Mouse (Mus musculus) adrenal gland, postnatal 25 days (tissue): ENCODE results near the gene Nfkbil1. TPM values are rescaled to one million over a fixed set of nuclear protein-coding genes. Genes with fewer than 3 reads are reported as not detected.
A peak's percentile ranks its signal among the peaks of the same experiment; 100 is the strongest.

Source experiments
- DNase-seq: peaks from one replicate; pipeline ENCODE4 v3.0.0; 2021; ENCODE audit warnings: mixed read lengths
- total RNA-seq: library from RNA; stranded (reverse); gene quantifications from 2 replicates; pipeline ENCODE4 v1.2.3, GENCODE M21; 2021

The Nfkbil1 gene
- total RNA-seq, 1 experiment from 2014 or later: 24.1 TPM

DNA sequence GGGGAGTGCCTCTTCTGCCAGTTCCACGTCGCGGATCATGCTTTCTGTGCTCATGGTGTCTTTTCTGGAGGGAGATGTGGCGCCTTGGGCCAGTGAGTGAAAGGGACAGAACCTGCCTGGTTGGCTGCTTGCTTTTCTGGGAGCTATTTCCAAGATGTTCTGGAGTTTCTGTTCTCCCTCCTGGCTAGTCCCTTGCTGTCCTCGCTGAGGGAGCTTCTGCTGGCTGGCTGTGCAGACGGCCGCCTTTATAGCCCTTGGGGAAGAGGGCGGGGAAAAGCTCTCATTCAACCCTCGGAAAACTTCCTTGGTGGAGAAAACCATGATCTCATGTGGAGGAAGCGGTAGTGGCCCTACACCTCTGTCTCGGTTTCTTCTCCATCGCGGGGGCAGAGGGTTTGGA is 33.8 kb downstream of the Nfkbil1 start, which contains the start of gene Tnf:
TSS of gene Tnf (minus strand) at position 221 of the 400 bp plus-strand sequence.
- peak; percentile 33 for DNase-seq

DNA sequence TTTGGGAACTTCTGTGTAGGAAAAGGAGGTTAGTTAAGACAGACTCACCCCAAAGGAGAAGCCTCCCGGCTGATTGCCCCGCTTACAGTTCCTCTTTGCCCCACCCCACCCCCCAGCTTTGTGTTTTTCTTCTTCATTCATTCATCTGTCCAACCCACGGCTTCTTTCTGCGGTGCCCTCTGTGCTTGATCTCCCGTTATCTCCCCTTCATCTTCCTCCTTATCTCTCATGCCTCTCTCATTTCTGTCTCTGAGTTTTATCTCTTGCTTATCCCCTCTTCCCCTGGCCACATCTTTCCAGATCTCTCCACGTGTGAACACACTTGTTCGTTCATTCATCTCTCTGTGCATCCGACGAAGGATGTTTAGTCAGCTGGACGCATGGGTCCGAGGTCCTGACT is 34.5 kb downstream of the Nfkbil1 start:
- DNase-seq: no peak

DNA sequence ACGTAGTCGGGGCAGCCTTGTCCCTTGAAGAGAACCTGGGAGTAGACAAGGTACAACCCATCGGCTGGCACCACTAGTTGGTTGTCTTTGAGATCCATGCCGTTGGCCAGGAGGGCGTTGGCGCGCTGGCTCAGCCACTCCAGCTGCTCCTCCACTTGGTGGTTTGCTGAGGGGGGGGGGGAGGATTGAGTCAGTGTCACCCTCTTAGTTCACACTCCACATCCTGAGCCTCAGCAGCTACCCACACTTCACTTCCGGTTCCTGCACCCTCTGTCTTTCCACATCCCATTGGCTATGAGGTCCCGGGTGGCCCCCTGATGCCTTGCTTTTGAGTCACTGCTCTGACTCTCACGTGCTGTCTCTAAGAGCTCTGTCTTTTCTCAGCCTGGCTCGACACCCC is 35.2 kb downstream of the Nfkbil1 start:
- DNase-seq: no peak

DNA sequence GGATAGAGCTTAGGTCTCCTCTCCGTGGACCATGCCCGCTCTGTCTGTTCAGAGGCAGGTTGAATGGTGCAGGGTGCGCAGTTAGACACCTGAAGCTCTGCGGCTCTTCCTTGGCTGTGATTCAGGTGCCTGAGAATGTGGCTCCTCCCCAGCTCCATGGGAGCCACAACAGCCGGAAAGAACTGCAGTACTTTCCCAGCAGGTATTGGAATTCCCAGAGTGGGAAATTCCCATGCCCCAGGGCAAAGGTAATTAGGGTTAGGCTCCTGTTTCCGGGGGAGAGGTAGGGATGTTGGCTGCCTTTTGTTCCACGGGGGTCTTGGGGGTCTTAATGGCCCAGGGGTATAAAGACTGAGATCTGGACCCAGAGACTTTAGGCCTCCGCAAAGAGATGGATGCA is 36.6 kb downstream of the Nfkbil1 start:
- no peak for DNase-seq

DNA sequence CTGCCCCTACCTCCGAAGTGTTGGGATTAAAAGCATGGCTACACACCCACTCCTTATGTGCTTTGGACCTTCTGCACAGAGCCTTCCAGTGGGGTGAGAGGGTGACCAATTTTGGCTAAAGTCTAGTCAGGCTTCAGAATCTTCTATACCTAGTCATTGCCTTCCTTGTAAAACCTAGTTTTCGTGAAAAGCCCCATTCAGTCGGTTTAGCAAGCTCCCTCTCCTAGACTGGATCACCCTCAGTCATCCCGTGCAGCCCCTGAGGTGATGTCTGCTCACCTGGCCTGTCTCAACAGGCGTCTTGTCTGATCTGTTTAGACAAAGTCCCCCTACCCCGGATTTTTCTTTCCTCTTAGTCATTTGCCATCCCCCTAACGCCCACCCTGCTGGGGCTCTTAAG is 37.6 kb downstream of the Nfkbil1 start:
- no peak for DNase-seq

DNA sequence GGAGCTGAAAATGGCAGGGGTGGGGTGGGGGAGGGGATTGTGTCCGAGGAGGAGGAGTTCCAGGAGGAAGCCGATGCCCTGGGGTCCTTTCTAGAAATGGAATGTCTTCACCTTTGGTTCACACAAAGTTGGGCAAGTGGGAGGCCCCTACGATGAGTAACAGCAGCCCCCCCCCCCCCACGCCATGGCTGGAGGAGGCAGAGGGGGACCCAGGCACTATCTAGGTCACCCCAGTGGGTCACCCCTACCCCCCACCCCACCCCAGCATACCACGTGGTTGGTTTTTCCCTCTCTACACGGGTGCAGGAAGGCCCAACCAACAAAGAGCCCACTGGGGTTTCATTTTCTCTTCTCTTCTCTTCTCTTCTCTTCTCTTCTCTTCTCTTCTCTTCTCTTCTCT is 38.5 kb downstream of the Nfkbil1 start:
- DNase-seq: no peak

DNA sequence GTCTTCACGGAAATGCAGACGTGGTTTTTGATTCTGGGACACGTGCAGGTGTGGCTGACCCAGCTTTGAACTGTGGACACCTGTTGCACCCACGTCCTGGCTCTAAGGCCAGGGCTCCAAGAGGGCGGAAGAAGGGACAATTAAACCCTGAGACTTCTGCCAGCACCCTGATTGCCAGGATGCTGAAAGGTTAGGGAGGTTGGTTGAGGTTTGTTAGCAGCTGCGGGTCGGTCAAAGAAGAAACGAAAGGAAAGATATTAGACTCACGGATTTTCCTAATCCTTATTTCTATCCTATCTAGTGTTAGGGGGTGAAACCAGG is 39.3 kb downstream of the Nfkbil1 start:
- DNase-seq: no peak

DNA sequence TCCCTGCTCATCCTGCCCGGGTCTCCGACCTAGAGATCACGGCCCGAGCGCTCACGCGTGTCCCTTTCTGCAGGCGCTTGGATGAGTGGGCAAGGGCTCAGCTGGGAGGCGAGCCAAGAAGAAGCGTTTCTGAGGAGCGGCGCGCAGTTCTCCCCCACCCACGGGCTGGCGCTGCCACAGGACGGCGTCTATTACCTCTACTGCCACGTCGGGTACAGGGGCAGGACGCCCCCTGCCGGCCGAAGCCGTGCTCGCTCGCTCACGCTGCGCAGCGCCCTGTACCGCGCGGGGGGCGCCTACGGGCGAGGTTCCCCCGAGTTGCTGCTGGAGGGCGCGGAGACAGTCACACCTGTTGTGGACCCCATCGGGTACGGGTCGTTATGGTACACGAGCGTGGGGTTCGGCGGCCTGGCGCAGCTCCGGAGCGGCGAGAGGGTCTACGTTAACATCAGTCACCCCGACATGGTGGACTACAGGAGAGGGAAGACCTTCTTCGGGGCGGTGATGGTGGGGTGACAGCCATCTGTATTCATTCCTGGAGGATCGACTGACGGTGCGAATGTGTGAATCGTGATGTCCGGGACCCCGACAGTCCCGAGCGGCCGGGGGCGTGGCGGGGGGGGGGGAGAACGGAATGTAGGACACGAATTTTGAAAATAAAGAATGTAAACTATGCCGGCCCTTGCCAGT is 39.8 kb downstream of the Nfkbil1 start:
- peak; percentile 86 for DNase-seq

DNA sequence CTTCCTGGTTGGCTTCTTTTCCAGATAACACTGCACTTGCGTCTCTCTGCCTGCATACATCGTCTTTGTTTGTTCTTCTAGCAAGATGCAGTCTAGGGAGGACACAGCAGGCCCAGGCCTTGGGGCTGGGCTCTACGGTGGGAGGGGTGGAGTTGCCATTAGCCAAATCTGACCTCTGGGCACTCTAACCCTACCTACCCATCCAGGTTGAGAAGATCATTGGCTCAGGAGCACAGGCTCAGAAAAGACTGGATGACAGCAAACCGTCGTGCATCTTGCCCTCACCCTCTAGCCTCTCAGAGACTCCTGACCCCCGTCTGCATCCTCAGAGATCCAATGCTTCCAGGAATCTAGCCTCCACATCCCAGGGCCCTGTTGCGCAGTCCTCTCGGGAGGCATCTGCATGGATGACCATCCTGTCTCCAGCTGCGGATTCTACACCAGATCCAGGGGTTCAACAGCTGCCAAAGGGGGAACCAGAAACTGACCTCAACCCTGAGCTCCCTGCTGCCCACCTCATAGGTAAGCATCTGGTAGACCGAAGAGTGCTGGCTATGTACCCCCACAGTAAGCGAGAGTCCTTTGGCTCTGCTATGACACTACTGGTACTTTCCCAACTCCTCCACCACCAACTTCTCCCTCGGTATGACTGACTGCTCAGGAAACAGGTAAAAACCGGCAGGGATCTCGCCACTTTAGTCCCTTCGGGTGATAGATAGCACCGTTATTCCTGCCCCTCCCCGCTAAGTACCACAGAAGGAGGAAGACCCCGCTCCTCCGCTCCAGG is 40.6 kb downstream of the Nfkbil1 start:
- DNase-seq: no peak

DNA sequence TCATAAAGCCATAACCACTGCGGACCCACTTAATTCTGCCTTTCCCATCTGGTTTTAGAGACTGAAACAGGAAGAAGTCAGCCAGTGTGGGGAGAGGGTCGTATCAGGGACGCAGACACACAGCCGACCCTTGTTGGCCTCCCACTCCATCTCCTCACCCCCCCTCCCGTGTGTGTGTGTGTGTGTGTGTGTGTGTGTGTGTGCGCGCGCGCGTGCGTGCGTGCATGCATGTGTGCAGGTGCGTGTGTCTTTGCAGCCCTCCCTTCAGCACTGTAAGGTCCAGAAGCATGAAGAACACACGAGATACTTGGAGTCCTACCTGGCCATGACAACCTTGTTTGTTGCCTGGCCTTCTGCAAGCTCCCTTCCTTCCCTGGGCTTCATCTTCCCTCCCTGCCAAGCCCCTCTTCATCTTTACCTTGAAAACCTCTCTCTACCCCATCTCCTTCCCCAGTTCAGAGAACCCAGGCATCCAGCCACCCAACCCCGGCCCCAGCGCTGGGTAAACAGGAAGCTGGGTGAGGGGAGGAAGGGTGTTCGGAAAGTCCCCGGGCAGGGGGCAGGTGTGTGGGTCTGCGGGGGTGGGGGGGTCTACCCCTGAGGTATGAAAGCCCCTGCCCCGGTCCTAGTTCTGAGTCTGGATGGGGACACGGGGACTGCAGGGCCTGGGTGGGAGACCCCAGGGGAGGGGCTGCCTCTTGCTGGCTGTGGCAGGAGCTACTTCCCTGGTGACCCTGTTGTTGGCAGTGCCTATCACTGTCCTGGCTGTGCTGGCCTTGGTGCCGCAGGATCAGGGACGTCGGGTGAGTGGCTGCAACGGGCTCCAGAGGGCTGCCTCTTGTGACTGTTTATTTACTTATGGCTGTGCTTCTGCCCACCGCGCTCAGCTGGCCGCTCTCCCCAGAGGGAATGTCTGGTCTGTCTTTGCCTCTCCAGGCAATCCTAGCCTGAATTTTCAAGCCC is 41.4 kb downstream of the Nfkbil1 start, which contains the start of gene Ltb:
TSS of gene Ltb (plus strand) at position 559 of the 963 bp plus-strand sequence.
- peak; percentile 48 for DNase-seq

DNA sequence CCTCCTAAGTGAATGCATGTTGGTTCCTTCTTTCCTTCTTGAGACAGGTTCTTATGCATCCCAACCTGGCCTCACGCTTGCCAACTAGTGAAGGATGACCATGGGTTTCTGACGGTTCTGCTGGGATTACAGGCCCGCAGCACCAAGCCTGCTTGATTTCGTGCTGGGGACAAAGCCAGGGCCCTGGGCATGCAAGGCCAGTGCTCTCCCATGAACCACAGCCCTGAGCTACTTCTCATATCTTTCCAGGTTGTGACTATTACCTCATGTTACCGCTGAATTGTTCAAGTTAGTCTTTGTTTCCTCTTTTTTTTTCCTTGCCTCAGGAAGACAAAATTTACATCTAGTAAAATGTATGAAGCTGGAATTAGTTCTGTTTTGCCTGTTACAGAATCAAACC is 42.7 kb downstream of the Nfkbil1 start:
- no peak for DNase-seq

DNA sequence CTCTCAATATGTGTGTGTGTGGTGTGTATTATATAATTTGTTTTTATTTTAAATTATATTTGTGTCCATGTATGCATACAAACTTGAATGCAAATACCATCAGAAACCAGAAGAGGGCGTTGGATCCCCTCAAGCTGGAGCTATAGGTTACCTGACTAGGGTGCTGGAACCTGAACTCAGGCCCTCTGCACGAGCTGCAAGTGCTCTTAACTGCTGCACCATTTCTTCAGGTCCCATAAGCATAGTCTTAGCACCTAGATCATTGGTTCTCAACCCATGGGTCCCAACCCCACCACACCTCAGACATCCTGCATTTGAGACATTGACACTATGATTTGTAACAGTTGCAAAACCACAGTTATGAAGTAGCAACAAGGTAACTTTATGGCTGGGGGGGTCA is 43.9 kb downstream of the Nfkbil1 start:
- DNase-seq: no peak

DNA sequence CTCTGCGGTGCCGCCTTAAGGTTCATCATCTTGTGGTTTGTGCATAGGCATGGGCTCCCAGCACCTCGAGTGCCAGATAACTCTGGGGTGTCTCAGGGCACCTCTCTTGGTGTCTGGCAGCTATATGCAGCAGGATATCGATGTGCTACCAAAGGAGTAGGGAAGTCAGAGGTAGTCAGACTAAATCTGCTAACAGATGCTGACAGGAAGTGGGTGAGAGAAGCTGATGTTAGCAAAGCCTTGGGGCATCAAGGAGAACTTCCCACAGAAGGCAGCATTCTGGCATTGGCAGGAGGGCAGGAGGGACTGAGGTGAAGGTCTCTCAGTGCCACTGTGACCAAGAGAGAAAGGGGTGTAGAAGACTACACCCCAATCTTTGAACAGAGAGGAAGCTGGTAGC is 45.5 kb downstream of the Nfkbil1 start:
- DNase-seq: no peak

DNA sequence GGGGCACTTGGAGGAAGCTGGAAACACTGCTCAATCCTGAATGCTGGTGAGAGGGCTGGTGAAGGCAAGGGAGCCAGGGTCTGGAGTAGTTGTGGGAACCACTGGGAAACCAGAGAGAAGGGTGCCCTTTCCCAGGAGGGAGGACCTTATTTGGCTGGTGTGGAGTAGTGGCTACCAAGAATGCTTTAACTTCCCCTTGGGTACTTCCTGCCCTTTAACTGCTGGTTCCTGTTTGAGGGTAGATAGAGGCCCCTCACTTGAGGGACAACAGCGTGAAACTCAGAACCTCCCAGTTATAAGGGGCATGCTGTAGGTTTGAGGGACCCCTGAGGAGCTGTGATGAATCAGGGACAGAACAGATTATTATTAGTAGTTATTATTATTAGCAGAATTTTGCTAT is 46.4 kb downstream of the Nfkbil1 start:
- DNase-seq: no peak

DNA sequence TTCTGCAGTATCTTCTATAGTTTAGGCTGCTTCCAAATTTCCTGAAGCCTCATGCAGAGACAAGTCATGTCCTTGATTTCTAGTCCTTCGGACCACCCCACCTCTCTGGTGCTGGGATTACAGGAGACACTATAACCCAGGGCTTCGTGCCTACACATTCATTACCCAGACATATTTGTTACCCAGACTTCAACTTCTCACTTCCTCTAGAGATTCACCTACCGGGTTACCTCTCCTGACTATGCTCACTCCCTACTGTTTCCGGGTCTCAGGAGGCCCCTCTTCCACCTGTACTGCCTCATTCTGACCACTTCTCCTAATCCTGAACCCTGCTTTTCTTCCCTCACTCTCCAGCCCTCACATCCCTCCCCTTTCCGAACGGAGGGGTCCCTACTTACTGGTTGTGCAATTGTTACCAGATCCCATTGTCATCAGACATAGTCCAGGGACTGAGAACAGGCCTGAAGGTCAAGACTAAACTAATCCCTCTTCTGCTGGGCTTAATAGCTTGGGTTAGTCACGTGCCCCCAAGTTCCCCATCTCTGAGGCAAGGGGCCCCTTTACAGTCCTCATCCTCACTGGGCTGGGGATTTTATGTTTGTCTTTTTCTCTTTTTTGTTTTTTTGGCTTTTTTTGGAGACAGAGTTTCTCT is 47.5 kb downstream of the Nfkbil1 start, which contains the start of gene Lst1:
TSS of gene Lst1 (minus strand) at position 481 of the 652 bp plus-strand sequence.
- DNase-seq: no peak

DNA sequence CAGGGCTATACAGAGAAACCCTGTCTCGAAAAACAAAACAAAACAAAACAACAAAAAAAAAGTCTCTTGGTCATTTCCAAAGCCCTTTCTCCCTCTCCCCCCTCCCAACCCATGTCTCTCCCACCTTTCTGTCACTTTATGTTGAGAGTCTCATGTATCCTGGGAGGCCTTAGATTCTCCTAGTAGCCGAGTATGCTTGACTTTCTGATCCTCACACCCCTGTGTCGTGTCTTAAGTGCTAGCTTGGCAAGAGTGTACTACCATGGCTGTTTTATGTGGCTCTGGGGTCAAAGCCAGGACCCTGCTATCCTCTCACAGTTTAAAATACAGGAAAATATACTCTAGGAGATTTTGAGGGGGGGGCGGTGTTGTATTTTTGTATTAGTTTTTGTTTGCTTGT is 48.2 kb downstream of the Nfkbil1 start:
- no peak for DNase-seq

DNA sequence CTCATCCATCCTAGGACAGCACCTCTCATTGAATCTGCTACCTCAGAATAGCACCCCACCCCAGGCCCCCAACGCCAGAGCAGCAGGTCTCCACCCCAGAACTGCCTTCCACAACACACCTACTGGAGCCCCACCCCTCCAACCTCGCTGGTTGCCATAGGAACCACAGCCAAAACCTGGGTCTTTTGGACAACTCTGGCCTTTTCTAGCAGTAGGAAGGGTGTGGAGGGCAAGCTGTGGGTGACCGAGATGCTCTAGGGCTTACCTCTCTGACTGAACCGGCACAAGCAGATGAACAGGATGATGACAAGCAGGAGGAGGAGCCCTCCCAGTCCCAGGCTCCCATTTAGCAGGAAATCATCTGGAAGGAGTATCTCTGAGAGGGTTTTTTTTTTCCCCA is 48.9 kb downstream of the Nfkbil1 start:
- no peak for DNase-seq

DNA sequence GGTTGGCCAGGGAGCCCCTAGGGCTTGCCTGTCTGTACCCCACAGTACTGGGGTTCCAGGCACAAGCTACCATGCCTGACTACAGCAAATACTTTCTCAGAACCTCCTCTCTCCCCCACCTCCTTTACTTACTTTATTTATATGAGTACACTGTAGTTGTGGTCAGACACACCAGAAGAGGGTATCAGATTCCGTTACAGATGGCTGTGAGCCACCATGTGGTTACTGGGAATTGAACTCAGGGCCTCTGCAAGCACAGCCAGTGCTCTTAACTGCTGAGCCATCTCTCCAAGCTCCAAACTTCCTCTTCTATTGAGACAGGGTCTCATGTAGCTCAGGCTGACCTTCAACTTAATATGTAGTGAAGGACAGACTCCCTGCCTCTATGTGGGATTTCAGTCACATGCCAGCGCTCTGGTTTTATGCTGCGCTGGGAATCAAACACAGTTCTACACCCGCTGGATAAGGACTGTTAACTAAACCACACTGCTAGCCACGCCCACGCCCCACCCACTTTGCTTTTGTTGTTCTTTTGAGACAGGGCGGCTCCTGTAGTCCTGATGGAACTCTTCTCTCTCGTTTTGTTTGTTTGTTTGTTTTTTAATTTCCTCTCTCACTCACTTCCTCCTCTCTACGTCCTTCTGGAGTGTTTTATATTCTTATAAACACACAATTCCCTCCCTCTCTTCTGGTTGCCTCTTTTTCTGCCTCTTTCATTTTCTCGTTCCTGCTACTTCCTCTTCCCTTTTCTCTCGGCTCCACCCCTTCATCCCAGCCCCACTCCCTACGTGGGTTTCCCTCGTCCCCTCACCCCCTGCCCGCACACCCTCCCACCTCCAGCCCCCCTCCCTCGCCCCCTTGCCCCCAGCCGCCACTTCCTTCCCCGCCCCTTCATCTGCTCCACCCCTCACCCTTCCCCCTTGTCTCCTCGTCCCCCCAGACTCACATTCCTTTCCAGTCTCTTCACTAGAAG is 49.7 kb downstream of the Nfkbil1 start:
- peak; percentile 80 for DNase-seq

DNA sequence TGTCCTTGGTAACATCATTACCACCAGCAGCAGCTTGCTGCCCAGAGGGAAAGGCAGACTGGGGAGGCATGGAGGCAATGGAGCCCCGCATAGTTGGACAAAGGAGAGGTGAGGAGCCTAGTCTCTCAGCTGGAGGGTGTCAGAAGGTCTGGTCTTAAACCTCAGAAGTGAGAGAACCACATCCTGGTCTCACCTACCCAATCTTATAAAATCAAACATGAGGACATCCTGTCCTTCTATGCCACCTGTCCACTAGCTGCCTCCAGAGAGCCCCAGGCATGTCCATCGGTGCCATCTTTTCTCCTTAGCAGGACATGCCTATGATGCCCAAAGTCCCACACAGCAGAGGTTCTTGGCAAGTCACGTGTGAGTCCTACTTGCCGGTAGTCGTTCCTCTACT is 55.5 kb downstream of the Nfkbil1 start:
- no peak for DNase-seq

DNA sequence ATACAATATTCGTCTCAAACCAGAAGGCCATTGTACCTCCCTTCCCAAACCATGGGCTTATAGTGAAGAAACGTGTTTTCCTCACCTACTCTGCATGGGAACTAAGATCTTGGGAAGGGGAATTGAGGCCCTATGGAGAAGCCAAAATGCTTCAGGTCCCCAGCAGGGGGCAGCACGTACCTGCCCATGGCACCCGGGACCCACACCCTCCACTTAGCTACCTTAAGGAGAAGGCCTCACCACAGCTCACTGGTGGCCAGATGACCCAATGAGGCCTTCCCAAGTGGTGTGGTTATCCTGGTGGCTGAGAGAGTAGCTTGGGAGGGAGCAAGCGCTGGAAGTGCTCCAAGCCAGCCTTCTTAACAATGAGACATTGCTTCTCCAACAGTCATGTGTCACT is 57.1 kb downstream of the Nfkbil1 start:
- DNase-seq: peak; percentile 83

DNA sequence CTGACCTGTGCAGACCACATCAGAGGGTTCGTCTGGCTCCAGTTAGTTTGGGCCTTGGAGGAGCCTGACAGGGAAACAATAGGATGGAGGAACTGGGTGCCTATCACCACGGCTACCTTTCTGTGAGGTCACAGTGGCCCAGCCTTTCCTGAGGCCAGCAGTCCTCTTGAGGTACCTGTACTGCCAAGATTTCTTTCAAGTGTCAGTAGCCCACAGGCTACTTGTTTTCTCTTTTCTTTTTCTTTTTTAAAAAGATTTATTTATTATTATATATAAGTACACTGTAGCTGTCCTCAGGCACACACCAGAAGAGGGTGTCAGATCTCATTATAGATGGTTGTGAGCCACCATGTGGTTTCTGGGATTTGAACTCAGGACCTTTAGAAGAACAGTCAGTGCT is 59.6 kb downstream of the Nfkbil1 start, which contains the start of gene Aif1:
TSS of gene Aif1 (minus strand) at position 101 of the 400 bp plus-strand sequence.
- DNase-seq: no peak
